Mouse (Mus musculus): ENCODE results near the gene Wfdc5.

Wfdc5 gene

DNA sequence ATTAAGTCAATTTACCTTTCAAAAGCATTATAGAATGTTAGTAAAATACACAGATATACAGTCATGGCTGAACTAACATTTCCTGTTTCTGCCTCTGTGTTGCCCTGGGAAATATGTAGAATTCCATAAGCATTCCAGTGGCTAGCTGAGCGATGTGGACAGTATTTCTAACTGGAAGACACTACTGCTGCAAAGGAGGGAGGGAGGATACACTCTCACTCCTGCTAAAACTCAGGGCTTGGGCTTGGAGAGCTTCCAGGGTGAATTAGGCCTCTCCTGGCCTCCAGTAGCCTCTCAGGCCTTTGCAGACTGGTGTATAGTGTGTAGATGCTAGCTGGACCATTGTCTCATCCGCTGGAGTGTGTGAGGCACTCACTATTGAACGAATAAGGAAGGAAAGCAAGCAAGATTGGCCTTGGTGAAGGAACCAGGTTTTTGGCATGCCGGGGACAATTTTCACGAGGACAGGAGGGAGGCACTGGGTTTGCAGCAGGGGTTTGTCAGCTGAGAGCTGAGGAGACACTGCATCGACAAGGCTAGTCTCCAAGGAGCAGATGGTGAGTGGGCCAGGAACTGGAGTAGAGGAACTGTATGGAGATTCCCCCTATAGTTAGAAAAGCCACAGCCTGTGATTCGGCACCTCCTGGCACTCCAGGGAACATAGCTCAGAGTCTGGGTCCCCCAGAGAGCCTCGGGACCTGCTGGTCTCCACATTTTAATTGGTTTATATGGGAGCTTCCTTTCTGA lies 7.7 kb downstream of the Wfdc5 start:
- DNase-seq (ENCODE audit: low spot score): no peak

GRCm38 (mm10) chr2:164173394-164173793 lies 9.1 kb downstream of the Wfdc5 start:
- DNase-seq (ENCODE audit: low spot score): no peak

- peak; percentile 50 for DNase-seq (ENCODE audit: low spot score)
These were observed 11.6 kb downstream of the Wfdc5 start, which contains the start of gene Kcns1 for GRCm38 (mm10) chr2:164170902-164171301. Gene Kcns1, minus strand, starts transcription at chr2:164171113.

DNA sequence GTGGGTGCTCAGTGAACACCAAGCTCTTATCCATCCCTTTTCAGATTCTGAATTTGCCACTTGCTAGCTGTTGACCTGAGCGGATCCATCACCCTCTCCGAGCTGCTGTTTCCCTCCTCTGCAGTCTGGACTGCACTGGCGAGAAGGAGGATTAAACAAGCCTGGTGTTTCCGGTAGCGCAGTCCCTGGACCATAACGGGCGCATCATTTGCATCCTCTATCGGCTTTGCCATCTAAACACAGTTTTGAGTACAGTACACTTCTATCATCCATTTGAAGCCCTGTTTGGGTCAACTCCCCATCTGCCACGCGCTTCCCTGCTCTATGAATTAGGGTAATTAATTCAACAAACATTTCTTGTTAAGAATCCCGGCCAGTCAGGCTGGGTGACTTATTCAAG lies 12.2 kb downstream of the Wfdc5 start:
- DNase-seq (ENCODE audit: low spot score): no peak

DNA sequence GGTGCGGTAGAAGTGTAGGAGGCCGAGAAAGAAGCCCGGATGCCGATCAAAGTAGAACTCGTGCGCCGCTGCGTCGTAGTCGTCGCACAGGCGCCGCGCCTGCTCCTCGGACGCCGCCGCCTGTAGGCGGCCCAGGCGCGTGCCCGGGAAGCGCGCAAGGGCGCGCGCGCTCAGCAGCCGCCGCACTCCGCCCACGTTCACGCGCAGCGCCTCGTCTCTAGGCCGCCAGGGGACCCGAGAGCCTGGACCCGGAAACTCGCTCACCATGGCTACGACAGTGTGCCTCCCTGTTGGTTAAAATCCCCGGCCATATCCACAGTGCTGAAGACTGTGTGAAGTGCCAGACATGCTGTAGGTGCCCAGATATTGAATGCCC lies 14.0 kb downstream of the Wfdc5 start:
- peak; percentile 50 for DNase-seq (ENCODE audit: low spot score)

DNA sequence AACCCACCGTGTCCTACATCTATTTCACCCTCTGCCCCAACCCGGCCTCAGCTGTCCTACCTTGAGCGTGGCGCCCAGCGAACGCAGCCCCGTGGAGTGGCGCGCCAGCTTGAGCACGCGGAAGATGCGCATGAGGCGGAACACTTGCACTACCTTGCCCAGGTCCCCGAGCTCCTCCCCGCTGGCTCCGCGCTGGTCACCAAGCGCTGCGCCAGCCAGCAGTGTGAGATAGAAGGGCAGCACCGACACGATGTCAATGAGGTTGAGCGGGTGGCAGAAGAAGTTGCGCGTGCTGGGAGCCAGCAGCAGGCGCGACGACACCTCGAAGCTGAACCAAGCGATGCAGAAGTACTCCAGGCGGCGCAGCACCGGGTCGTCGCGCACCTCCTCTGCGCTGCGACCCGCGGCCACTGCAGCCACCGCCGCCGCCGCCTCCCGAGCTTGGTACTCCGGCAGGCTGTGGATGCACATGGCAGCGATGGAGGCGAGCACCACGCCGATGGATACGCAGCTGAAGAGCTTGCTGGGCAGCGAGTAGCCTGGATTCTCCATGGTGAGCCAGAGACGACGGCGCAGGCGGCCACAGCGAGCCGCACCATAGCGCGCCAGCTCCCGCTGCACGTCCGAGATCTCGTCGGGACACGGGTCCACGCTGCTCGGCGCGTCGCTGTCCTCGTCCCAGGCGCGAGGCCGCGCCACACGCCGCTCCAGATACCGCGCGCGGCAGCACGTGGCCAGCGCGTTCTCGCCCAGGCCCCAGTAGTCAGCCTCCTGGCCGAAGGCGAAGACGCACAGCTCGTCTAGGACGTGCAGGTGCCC lies 14.6 kb downstream of the Wfdc5 start:
- peak; percentile 46 for DNase-seq (ENCODE audit: low spot score)

DNA sequence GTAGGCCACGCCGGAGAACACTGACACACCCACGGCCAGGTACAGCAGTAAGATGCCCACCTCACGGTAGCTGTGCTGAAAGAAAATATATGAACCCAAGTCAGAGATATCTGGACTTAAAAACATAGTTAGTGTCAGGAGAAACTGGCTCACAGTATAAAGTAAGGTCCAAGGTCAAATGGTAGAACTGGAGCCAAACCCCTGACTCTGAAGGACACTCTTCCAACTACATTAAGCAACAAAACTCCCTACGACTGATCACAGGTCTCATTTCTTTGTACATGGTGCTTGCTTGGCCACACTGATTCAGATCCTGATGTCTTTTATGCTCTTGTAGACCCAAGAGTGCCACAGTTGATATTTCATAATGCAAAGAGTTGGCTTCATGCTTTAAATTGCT lies 17.6 kb downstream of the Wfdc5 start:
- no peak for DNase-seq (ENCODE audit: low spot score)

DNA sequence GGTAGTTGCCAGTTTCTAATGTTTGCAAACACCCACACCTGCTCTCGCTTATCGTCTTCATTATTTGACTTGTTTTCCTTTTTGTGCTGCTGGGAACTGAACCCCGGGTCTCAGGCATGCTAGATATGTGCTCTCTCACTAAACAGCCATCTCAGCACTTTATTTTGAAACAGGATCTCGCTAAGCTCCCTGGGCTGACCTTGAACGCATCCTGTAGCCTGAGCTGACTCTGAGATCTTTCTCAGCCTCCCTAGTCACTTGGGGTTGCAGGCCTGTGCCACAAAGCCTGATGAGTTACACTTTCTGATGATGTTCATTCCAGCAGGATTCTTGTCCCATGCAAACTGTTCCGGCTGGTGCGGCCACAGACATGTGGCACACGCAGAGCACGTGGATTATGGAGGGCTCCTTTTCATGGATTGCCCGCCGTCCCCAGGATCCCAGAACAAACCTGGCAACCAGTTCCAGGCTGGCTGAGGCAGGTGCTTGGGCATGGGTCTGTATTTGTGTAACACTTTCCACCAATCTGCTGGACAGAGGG lies 21.0 kb downstream of the Wfdc5 start:
- no peak for DNase-seq (ENCODE audit: low spot score)

DNA sequence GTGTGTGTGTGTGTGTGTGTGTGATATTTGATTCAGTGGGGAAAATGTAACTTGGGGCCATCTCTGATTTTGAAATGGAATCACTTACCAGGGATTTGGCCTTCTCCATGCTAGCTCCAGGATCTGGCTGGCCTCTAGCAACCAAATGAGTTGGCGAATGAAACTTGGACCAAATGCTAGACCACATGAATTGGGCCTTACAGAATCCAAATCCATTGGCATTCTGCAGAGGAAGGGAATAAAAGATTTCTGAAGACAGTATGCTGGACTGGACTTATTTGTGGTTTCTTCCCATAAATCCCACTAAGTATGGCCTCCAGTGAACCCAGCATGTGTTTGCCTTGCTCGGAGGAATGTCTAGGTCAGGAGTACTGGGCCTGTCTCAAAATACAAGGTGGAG lies 23.7 kb downstream of the Wfdc5 start:
- DNase-seq (ENCODE audit: low spot score): no peak

GRCm38 (mm10) chr2:164156158-164156557 lies 26.4 kb downstream of the Wfdc5 start:
- no peak for DNase-seq (ENCODE audit: low spot score)

GRCm38 (mm10) chr2:164154007-164154406 lies 28.5 kb downstream of the Wfdc5 start:
- DNase-seq (ENCODE audit: low spot score): no peak

GRCm38 (mm10) chr2:164152341-164152740 lies 30.2 kb downstream of the Wfdc5 start:
- no peak for DNase-seq (ENCODE audit: low spot score)

- DNase-seq (ENCODE audit: low spot score): no peak
These were observed 32.3 kb downstream of the Wfdc5 start for GRCm38 (mm10) chr2:164150086-164150760.

GRCm38 (mm10) chr2:164146556-164146955 lies 36.0 kb downstream of the Wfdc5 start:
- DNase-seq (ENCODE audit: low spot score): no peak

DNA sequence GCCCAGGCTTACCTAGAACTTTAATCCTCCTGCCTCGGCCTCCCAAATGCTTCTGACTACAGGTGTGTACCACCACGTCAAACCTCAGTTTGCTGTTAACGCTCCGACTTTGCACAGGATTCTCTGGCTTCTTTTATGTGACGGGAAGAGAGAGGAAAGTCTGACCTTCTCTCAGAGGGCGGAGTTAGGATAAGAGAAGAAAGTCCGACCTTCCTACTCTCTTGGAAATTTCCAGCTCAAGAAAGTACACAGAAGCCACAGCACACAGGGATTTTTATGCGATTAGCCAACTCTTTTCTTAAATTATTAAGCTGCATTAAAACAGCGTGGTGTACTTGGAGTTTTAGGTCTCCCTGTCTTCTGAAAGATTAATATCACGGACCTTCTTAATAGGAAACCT lies 38.0 kb downstream of the Wfdc5 start:
- no peak for DNase-seq (ENCODE audit: low spot score)

DNA sequence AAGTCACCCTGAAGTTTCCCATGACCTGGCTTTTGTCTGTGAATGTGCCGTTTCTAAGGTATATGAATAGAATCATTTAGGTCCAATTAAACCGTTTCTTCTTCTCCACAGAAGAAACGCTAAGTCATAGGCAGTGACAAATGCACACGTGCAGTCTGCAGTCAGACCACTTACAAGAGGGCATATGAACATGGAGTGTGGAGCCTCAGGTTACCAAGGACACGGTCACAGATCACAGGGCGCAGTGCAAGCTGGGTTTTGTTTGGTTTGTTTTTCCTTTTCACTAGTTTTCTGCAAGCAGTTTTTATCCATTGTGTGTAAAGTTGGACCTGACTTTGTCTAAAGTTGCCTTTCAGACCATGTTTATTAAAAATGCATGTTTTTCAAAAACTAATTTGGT lies 38.5 kb downstream of the Wfdc5 start:
- DNase-seq (ENCODE audit: low spot score): no peak

- DNase-seq (ENCODE audit: low spot score): no peak
These were observed 40.5 kb downstream of the Wfdc5 start for GRCm38 (mm10) chr2:164142021-164142420.

GRCm38 (mm10) chr2:164137754-164138153 lies 44.8 kb downstream of the Wfdc5 start:
- DNase-seq (ENCODE audit: low spot score): no peak

DNA sequence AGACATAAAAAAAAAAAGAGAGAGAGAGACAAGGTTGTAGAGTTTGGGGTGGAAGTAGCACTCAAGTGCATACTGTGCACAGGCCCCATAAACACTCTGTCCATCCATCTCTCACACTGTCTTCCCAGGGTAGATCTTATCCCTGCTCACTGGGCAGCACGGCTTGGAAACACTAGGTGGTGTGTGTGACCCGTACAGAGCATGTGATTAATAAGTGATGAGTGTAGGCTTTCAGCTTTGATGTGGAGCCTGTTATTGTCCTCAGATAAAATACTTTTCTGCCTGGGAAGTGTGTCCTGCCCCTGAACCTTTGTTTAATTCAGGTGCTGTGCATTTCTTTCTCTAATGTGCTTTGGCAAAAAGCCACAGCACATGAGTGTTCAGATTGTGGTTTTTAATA lies 46.1 kb downstream of the Wfdc5 start:
- no peak for DNase-seq (ENCODE audit: low spot score)

DNA sequence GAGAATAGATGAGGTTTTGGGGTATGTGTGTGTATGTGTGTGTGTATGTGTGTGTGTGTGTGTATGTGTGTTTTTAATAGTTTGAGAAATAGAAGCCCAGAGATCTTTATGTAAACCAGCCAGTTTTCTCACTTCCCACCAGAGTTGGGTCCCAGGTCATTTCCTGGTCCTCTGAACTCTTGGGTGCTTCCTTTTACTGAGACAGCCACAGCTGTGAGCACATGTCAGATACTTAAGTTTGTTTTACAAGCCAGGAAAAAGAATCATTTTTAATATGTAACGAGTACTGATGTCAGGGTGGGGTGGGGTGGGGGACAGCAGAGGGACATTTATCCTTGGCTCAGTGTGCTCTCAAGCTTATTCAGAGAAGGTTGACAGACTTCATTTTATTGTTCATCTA lies 47.2 kb downstream of the Wfdc5 start:
- no peak for DNase-seq (ENCODE audit: low spot score)

- no peak for DNase-seq (ENCODE audit: low spot score)
These were observed 48.0 kb downstream of the Wfdc5 start for GRCm38 (mm10) chr2:164134563-164134962.

DNA sequence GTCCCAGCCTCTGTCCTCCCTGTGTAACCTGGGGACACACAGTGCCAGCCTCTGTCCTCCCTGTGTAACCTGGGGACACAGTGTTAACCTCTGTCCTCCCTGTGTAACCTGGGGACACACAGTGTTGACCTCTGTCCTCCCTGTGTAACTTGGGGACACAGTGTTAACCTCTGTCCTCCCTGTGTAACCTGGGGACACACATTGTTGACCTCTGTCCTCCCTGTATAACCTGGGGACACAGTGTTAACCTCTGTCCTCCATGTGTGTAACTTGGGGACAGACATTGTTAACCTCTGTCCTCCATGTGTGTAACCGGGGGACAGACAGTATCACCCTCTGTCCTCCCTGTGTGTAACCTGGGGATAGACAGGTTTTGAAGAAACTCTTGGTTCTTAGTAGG lies 51.0 kb downstream of the Wfdc5 start:
- no peak for DNase-seq (ENCODE audit: low spot score)
